Mouse (Mus musculus): ENCODE measurements at regions not wholly inside any gene's neighbourhood (a gene's known extent, or its start where the extent isn't known, plus 50 kb on each side); places are given as distances from the start of the nearest gene placed in this dataset.
A peak's percentile ranks its signal among the peaks of the same experiment; 100 is the strongest.

DNA sequence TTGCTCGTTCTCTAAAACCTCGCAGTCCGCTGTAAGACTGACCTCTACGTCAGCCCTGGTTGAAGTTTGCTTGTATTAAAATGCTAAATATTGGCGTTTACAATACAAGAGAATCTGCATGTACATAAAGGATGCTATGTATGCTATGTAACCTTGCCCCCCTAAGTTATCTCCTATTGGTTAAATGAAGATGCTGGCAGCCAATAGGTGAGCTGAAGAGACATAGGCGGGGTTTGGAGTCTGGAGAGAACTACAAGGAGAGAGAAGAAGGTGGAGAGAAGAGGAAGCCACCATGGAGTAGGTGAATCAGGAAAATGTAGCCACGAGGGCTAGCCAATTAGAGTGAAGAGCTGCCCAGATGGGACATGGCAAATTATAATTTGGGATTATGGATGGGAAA lies 214.0 kb upstream of the Amigo2 start:
- no peak for TF ChIP-seq USF2 (IDR thresholded peaks at IDR 0.05; ENCODE audit: borderline replicate concordance in 1 of 2, insufficient read depth in 1 of 2, low read depth in 1 of 2, low read length in 2 of 2)
- TF ChIP-seq CHD2 (IDR thresholded peaks at IDR 0.05; ENCODE audit: low read length), result no peak
- no peak for TF ChIP-seq RAD21 (IDR thresholded peaks at IDR 0.05; ENCODE audit: low read depth, low read length)
- TF ChIP-seq MYB (IDR thresholded peaks at IDR 0.05; ENCODE audit: low read depth, low read length), result no peak
- no peak for TF ChIP-seq TAL1 (IDR thresholded peaks at IDR 0.05; ENCODE audit: low read length)
- TF ChIP-seq ZMIZ1 (IDR thresholded peaks at IDR 0.05; ENCODE audit: low read depth, low read length), result no peak
- Histone ChIP-seq H3K9me3 (replicated peaks; ENCODE audit: insufficient read depth, low read length) (no peaks in the 10 kb centered on the region), H3K9ac (ENCODE audit: control insufficient read depth, low read depth, low read length, poor library complexity, severe bottlenecking) (no peak overlapping the region), H3K36me3 (ENCODE audit: control insufficient read depth in 1 of 2, insufficient read depth in 2 of 2, low read length in 2 of 2) (no peaks in the 10 kb centered on the region), H3K79me2 (ENCODE audit: control insufficient read depth, insufficient read depth, low read length, poor library complexity) (no peaks in the 10 kb centered on the region), H3K27ac (ENCODE audit: control insufficient read depth, low read depth, low read length) (no peak overlapping the region), H3K27me3 (ENCODE audit: control insufficient read depth in 1 of 2, insufficient read depth in 2 of 2, low read length in 2 of 2) (no peaks in the 10 kb centered on the region), H3K4me3 (ENCODE audit: control insufficient read depth in 1 of 2, insufficient read depth in 1 of 2, low read depth in 2 of 2, low read length in 2 of 2) (no peak overlapping the region), H3K4me1 (ENCODE audit: control insufficient read depth in 1 of 2, insufficient read depth in 2 of 2, low read length in 2 of 2) (no peaks in the 10 kb centered on the region; a peak in 1 of 4 replicates)
- peak; percentile 53 for DNase-seq (ENCODE audit: low read depth, low spot score)

DNA sequence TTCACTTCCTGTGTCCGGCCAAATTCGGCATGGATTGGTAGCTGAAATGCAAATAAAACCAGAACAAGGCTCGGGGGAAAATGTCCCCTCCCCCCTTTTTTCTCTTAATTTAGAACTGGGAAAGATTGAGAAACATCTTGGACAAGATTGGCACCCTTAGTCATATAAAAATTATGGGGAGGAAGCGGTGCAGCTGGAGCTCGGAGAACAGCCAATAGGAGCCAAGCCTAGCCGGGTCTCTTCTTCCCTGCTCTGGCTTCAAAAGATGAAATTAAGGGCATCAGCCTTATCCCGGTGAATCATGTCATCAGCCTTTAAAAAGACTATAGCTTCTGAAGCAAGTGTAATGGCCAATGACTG lies 213.3 kb upstream of the Amigo2 start:
- Histone ChIP-seq H3K27me3 (ENCODE audit: control insufficient read depth in 1 of 2, insufficient read depth in 2 of 2, low read length in 2 of 2) (no peaks in the 10 kb centered on the region), H3K4me3 (ENCODE audit: control insufficient read depth in 1 of 2, insufficient read depth in 1 of 2, low read depth in 2 of 2, low read length in 2 of 2) (peak overlapping the region in 1 of 2 experiments; percentile 23; a peak in 2 of 4 replicates), H3K9me3 (replicated peaks; ENCODE audit: insufficient read depth, low read length) (no peaks in the 10 kb centered on the region), H3K9ac (ENCODE audit: control insufficient read depth, low read depth, low read length, poor library complexity, severe bottlenecking) (no peak overlapping the region), H3K4me1 (ENCODE audit: control insufficient read depth in 1 of 2, insufficient read depth in 2 of 2, low read length in 2 of 2) (peaks cover 0 to 1% of the 10 kb centered on the region in 2 experiments; a peak in 1 of 4 replicates), H3K27ac (ENCODE audit: control insufficient read depth, low read depth, low read length) (no peak overlapping the region), H3K36me3 (ENCODE audit: control insufficient read depth in 1 of 2, insufficient read depth in 2 of 2, low read length in 2 of 2) (no peaks in the 10 kb centered on the region), H3K79me2 (ENCODE audit: control insufficient read depth, insufficient read depth, low read length, poor library complexity) (no peaks in the 10 kb centered on the region)
- no peak for TF ChIP-seq MYB (IDR thresholded peaks at IDR 0.05; ENCODE audit: low read depth, low read length)
- no peak for TF ChIP-seq ZC3H11A (IDR thresholded peaks at IDR 0.05; ENCODE audit: low read depth, low read length)
- no peak for TF ChIP-seq SIN3A (IDR thresholded peaks at IDR 0.05; ENCODE audit: low read length)
- no peak for TF ChIP-seq ETS1 (IDR thresholded peaks at IDR 0.05; ENCODE audit: low read depth, low read length)
- no peak for TF ChIP-seq JUND (IDR thresholded peaks at IDR 0.05; ENCODE audit: low read depth, low read length)
- TF ChIP-seq BHLHE40 (IDR thresholded peaks at IDR 0.05; ENCODE audit: borderline replicate concordance, low read depth, low read length), result no peak
- no peak for DNase-seq (ENCODE audit: low read depth, low spot score)

DNA sequence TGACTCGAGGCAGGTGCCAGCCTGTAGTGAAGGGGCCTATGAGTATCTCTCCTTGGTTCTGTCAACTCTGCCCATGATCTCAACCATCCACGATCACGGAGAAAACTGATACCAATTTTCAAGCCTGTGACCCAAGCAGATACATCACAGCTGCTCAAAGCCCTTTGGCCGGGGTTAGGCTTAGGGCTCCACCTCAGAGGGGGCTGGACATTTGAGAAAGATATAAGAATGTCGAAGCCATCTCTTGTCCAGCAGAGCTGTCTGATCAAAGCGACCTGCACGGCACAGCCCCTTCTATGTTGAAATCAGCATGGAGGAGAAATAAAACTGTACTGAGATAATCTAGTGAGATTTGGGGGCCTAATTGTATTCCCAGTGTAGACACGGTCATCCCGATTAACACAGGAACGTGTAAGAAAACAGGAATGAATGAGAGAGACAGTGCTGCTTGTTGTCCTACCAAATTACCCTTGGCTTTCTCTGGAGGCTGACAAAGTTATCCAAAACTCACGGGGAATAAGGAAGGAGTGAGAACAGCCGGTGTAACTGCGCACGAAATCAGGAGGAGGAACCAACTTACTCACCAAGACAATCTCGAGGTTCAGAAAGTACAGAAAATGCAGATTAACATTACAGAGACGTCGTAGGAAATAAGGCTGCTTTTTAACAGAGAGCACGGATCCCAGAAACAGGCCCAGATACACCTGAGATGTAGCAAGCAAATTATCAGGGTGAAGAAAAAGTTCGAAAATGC lies 212.7 kb upstream of the Amigo2 start:
- H3K9ac ChIP-seq (ENCODE audit: control insufficient read depth, low read depth, low read length, poor library complexity, severe bottlenecking), result no peak overlapping the region
- H3K27ac ChIP-seq (ENCODE audit: control insufficient read depth, low read depth, low read length), result no peak overlapping the region
- no peaks in the 10 kb centered on the region for H3K36me3 ChIP-seq (ENCODE audit: control insufficient read depth in 1 of 2, insufficient read depth in 2 of 2, low read length in 2 of 2)
- H3K79me2 ChIP-seq (ENCODE audit: control insufficient read depth, insufficient read depth, low read length, poor library complexity), result no peaks in the 10 kb centered on the region
- H3K27me3 ChIP-seq (ENCODE audit: control insufficient read depth in 1 of 2, insufficient read depth in 2 of 2, low read length in 2 of 2), result no peaks in the 10 kb centered on the region
- no peaks in the 10 kb centered on the region for H3K9me3 ChIP-seq (replicated peaks; ENCODE audit: insufficient read depth, low read length)
- peak; percentile 27 for DNase-seq (ENCODE audit: low read depth, low spot score)
- H3K4me1 ChIP-seq (ENCODE audit: control insufficient read depth in 1 of 2, insufficient read depth in 2 of 2, low read length in 2 of 2), result peaks cover 0 to 3% of the 10 kb centered on the region in 2 experiments; a peak in 1 of 4 replicates
- peak overlapping the region; percentile 23; a peak in 3 of 4 replicates for H3K4me3 ChIP-seq (ENCODE audit: control insufficient read depth in 1 of 2, insufficient read depth in 1 of 2, low read depth in 2 of 2, low read length in 2 of 2)
- TF ChIP-seq POLR2AphosphoS5 (IDR thresholded peaks at IDR 0.05; ENCODE audit: borderline replicate concordance, low read depth, low read length) (no peak), MAFK (IDR thresholded peaks at IDR 0.05; ENCODE audit: borderline replicate concordance, low read depth, low read length) (no peak), UBTF (IDR thresholded peaks at IDR 0.05; ENCODE audit: borderline replicate concordance, insufficient read depth, low read depth, low read length) (no peak), ZNF384 (IDR thresholded peaks at IDR 0.05; ENCODE audit: low read depth, low read length) (no peak), GATA1 (IDR thresholded peaks at IDR 0.05; ENCODE audit: low read depth, low read length) (no peak), MYB (IDR thresholded peaks at IDR 0.05; ENCODE audit: low read depth, low read length) (no peak), SIN3A (IDR thresholded peaks at IDR 0.05; ENCODE audit: low read length) (no peak)

Measured in MEL (cell line).